Mouse (Mus musculus) cerebellum, adult 9-10 months (tissue): ENCODE measurements at regions not wholly inside any gene's neighbourhood (a gene's known extent, or its start where the extent isn't known, plus 50 kb on each side); places are given as distances from the start of the nearest gene placed in this dataset.

Experiments
- DNase-seq: peaks from one replicate; pipeline ENCODE4 v3.0.0; 2022

GRCm38 (mm10) chr7:136120930-136121329 is 404.8 kb upstream of the Mki67 start:
- DNase-seq, result no peak

- DNase-seq, result no peak
Observed at GRCm38 (mm10) chr7:136121406-136121805, 405.2 kb upstream of the Mki67 start.

DNA sequence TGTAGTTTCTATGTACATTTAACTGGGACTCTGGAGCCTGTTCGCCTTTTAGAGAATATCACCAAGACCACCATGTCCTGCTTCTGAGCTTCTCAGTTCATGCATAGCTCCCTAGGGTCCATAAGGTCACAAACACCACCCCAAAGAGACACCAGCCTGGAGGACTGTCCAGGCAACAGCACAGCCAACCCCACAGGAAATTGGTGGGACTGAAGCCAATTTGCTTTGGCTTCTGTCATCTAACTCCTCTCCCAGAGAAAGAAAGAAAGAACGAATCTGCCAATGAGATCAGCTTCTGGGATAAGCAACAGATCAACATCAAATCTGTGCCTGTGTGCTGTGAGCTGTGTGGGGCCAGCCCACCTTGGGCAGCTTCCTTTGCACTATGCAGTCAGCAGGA is 408.6 kb upstream of the Mki67 start:
- DNase-seq, result no peak

DNA sequence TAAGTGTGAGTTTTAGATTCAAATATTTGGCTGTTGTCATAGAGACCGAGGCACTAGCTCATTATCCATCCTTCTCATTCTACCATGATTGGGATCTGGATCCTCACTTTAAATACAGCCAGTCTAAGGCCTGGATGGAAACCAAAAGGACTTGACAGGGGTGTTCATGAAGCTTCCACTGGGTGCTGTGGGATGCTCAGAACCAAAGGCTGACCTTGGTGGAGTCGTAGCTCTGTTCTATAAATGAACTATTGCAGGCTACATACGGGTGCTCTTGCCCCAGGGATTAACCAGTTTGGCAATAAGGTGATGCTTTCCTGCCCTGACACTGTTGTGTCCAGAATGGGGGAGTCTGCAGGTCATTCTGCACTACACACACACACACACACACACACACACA is 410.2 kb upstream of the Mki67 start:
- no peak for DNase-seq

GRCm38 (mm10) chr7:136127576-136127975 is 411.4 kb upstream of the Mki67 start:
- DNase-seq, result no peak

- DNase-seq, result peak; percentile 9
Observed at GRCm38 (mm10) chr7:136129721-136130123, 413.6 kb upstream of the Mki67 start.

- no peak for DNase-seq
Observed at GRCm38 (mm10) chr7:136130666-136131239, 414.6 kb upstream of the Mki67 start.

GRCm38 (mm10) chr7:136132976-136133375 is 416.8 kb upstream of the Mki67 start:
- no peak for DNase-seq

DNA sequence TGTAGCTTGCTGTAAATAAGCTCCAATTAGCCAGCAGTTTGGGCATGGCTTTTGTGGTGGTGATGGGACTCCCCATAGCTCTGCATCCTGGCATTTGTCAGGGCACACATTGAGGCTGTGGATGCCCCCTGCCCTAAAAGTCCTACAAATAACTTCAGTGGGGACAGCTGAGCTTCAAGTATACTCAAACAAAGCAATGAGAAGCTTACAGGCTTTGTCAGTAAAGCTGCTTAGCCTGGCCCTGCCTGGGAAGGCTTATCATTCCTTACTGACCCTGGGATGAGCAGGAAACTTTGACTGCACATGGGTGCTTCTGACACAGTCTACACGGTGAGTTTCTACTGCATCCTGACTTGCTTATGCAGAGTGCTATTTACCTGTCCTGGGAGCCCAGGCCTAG is 420.5 kb upstream of the Mki67 start:
- no peak for DNase-seq

- DNase-seq, result no peak
Observed at GRCm38 (mm10) chr7:136137341-136137740, 421.2 kb upstream of the Mki67 start.

DNA sequence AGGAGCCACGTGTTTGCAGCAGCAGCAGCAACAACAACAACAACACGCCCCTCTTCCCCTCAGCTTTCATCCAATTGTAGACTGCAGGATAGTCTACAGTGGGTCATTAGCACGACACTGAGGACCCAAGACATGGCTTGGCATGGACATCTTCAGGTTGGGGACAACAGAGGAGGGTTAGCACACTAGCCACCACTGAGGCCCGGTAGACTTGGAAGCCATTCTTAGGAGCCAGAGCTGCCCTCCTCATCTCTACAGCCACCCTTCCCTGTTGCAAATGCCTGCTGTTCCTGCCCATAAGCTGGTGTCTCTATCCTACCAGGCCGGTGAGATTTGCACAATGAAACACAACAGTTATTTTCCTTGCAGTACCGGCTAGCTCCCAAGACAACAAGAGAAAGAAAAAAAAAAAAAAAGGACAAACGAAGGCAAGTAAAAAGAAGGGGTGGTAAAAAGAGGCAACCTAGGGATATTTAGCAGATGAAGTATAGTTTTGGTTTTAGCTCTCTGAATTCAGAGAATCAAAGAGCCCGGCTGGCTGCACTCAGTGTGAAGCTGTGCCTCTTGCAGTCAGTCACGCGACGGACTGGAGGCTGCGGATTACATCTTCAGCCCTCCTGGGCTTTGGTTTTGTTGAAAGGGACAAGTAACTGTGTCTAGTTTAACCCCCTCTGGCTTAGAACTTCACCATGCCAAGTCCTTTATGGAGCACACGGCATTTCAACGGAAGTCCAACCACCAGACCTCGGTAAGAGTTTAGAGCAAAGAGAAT is 421.9 kb upstream of the Mki67 start:
- no peak for DNase-seq

DNA sequence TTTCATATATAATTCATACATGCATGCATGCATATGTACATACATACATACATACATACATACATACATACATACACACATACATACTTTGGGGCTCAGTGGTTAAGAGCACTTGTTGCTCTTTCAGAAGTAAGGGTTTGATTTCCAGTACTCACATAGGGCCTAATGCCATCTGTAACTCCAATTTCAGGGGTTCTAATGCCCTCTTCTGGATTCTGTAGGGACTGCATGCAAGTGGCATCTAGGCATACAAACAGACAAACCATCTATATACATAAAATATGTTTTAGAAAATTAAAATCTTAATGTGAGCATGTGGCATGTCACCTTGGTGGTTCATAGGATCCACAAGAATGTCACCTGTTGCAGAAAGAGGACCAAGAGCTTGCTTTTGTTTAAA is 426.7 kb upstream of the Mki67 start:
- no peak for DNase-seq

- no peak for DNase-seq
Observed at GRCm38 (mm10) chr7:136150196-136150595, 434.0 kb upstream of the Mki67 start.

DNA sequence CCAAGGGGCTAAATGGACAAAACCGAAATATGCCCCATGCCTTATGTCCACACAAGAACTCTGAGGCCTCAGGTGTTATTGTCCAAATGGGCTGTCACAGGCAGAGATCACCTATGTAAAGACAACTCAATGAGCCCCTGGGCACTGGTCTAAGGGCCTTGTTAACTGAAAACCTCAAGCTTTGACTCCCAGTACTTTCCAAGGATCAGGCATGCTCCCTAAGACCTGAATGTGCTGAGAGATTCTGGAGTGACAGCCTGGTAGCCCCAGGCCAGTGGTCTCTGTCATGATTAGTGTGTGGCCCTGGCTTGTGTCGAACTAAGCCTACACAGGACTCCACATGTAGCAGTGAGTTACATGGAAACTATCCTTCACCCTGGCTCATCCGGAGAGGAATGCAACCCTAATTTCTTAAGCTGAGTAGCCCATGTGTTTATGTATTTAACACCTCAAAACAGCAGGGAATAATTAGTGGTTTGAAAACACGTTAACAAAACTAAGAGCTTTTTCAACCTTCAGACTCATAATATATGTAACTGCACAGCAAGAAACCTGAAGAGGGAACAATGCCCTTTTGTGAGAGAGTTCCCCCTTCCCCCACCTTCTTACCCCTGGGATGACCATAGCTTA is 435.3 kb upstream of the Mki67 start:
- DNase-seq, result no peak

DNA sequence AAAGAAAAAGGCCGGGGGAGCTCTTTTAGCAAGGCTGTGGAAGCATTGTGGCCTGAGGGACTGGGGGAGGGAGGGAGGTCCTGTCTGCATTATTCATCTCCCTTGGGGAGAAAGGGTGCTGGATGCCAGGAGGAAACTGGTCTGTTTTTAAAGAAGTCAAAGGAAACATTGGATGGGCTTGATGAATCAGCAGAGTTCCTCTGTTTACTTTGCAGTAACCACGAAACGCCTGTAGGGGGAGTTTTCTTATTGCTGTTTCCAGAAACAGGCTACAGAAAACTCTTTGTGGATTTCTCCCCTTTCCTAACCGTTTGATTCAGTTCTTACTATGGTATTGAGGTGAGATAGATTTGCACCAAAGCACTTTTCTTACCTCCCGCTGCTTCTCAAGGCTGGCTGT is 436.3 kb upstream of the Mki67 start:
- DNase-seq, result peak; percentile 34

DNA sequence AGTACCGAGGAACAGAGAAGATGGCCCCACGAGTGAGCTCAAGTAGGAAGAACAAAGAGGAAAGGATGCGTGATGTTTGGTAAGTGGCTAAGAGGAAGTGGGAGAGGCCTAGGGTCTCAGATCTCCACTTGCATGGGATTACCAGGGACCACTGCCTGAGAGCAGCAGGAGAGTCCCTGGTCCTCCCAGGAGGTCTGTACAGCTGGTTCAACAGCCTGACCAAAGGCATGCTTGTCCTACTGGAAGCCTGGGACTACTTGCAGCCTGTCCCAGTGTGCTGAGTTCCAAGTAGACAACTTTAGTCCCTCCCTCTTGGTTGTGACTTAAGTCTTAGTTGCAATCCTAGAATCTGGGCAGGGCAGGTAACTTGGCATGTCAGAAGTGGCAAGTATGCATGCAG is 437.5 kb upstream of the Mki67 start:
- no peak for DNase-seq

GRCm38 (mm10) chr7:136159136-136159535 is 443.0 kb upstream of the Mki67 start:
- DNase-seq, result no peak

- no peak for DNase-seq
Observed at GRCm38 (mm10) chr7:136161526-136161925, 445.4 kb upstream of the Mki67 start.

DNA sequence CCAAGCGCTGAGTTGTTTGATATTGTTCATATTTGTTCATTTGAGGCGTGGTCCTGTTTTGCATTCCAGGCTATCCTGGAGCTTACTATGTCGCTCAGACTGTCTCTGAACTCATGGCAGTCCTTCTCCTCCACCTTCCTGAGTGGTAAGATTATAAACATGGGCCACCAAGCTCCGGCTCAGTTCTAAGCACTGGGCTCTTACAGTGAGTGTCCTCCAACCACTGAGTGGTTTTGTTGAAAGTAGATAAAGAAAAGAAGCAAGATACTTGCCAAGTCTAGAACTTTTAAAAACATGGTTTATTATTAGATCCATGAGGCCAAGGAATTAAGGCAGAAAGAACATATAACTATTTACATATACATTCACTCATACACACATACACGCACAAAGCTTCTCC is 448.7 kb upstream of the Mki67 start:
- DNase-seq, result no peak

GRCm38 (mm10) chr7:136169261-136169660 is 453.1 kb upstream of the Mki67 start:
- no peak for DNase-seq

GRCm38 (mm10) chr7:136176373-136176772 is 460.2 kb upstream of the Mki67 start:
- DNase-seq, result no peak

- DNase-seq, result no peak
Observed at GRCm38 (mm10) chr7:136180996-136181395, 464.8 kb upstream of the Mki67 start.

DNA sequence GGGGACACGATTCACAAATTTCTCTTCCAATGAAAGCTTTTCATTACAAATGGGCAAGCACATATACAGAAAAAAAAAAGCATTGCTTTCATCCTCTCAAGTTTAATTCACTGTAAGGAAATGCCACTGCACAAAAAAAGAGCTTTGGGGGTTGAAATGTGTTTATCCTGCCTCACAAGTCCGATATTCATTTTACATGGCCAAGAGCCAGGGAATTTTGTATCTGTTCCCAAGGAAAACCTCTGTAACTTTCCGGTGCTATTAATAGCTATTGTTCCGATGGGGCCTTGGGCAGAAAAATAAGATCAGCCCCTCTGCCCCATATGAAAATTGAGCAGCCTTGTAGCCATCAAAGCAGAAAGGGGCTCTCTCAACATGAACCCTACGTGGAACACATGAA is 465.9 kb upstream of the Mki67 start:
- no peak for DNase-seq

GRCm38 (mm10) chr7:136196424-136197160 is 480.4 kb upstream of the Mki67 start:
- no peak for DNase-seq
